Mouse (Mus musculus) granulocyte monocyte progenitor cell, adult 5-6 weeks (primary cell): ENCODE measurements around the gene Nkd1. TPM values are rescaled to one million over a fixed set of nuclear protein-coding genes. Genes with fewer than 3 reads are reported as not detected.

Source experiments
- ATAC-seq: replicated peaks from 2 replicates; pipeline ENCODE4 v1.8.0; 2016; ENCODE audit warnings: mild to moderate bottlenecking, moderate TSS enrichment, inconsistent platforms; ENCODE audit not compliant: poor library complexity, severe bottlenecking
- total RNA-seq, 2 experiments: library from RNA; stranded (forward) in 1 of 2; stranded (reverse) in 1 of 2; fragments of 200-712, 200-1000 nt in 1 of 2; fragments of >200 nt in 1 of 2; fragmentation: Nextera tagmentation in 1 of 2; gene quantifications; 2 replicates each; pipeline ENCODE4 v1.2.3; 2014 to 2017

The Nkd1 gene
- total RNA-seq (2014; fragmentation: Nextera tagmentation): 0.73 TPM in 1 of 2 replicates, not detected in the other
- 0.10 and 0.13 TPM in 2 replicates for total RNA-seq (2017)

DNA sequence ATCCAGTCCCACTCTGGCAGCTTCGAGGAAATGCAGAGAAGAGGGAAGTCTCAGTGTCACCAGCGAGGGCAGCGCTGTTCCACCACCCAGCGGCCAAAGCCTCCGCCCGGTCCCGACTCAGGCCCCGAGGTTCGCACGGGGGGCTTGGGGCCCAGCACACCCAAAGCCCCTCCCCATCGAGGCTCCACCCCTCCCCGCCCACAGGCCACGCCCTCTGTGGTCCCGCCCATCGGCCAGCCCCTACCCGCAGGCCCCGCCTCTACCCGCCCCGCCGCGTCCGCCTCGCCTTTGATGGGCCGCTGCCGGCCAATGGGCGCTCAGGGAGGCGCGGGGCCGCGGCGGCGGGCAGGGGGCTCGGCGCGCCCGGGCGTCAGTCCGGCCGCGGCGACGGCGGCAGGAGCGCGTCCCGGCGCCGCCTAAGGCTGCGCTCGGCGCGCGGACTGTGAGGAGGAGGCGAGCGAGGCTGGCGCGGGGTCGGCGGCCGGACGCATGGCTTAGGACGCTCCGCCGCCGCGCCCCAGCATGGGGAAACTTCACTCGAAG lies at the start of gene Nkd1:
Nkd1 (plus strand) TSS at position 370 of the 543 bp plus-strand sequence.
- peak; percentile 90 for ATAC-seq

DNA sequence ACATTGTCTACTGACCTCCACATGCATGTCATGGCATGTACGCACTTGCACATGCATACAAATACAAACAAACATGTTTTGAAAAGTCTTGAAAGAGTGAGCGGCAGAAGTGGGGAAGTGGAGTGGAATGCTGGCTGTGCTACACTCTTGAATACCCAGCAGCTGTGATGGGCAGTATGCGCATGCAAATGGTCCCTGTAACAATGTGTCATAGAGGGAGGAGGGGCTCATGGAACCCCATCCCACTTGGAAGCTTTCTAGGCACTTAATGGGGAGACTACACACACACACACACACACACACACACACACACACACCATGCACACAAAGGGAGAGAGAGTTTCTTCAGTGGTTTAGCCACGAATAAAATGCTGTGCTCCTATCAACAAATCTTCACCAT lies 39.9 kb upstream of the Nkd1 start:
- no peak for ATAC-seq

DNA sequence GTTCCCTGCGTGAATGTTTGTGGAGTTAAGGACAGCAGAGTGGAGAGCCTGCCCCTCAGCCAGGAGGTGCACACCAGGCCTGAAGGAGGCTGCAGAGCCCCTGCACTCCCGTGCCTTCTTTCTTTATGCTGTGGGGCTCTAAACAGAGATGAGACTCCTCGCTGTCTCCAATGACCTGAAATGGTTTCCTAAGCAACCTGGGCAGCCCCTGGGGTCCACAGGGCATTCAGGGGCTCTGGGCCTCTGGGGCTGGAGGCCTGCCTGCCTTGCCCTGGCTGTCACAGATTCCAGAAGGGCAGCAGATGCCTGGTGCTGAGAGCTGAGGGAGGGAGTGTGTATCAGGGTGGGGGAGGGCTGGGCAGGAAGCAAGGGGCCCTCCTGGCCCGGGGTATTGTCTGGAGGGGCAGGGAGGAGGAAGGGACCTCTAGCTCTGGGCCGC lies 32.7 kb upstream of the Nkd1 start:
- ATAC-seq: no peak

- ATAC-seq: no peak
Measured at GRCm38 (mm10) chr8:88494076-88494475, 27.1 kb upstream of the Nkd1 start.

- no peak for ATAC-seq
Measured at GRCm38 (mm10) chr8:88495071-88495805, 25.9 kb upstream of the Nkd1 start.

- ATAC-seq: no peak
Measured at GRCm38 (mm10) chr8:88502143-88502542, 19.0 kb upstream of the Nkd1 start.

DNA sequence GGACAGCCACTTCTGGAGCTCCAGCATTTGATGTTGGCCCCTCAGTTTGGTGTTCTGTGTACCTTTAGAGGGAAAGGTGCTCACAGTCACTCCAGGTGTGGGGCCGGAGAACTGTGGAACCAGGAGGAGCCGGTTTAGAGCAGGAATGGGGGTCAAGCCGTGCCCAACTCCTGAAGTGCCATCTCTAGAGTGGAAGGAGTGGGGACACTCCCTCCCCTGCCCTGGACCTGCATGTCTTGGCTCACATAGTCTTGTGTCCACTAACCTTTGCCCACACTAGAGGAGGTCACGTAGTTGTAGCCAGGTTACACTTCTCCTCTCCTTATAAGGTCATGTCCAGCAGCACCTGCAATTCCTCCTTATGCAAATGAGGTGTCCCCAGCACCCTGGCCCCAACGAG lies 14.2 kb upstream of the Nkd1 start:
- no peak for ATAC-seq

DNA sequence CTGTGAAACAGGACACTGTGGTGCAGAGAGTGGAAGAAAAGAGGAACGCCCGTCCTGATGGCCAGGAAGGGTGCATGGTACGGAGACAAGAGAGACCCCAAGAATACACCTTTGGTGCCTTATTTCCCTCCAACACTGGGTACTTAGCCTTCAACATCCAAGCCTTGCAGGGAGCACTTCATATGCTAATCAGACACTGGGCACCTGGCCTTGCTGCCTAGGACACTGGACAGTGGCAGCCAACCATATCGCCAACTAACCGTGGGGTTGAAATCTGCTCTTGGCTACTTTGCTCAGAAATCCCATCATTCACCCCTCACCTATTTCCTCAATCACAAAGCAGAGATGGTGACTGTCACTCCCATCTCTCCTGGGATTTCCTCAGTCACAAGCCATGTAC lies 10.1 kb upstream of the Nkd1 start:
- no peak for ATAC-seq

DNA sequence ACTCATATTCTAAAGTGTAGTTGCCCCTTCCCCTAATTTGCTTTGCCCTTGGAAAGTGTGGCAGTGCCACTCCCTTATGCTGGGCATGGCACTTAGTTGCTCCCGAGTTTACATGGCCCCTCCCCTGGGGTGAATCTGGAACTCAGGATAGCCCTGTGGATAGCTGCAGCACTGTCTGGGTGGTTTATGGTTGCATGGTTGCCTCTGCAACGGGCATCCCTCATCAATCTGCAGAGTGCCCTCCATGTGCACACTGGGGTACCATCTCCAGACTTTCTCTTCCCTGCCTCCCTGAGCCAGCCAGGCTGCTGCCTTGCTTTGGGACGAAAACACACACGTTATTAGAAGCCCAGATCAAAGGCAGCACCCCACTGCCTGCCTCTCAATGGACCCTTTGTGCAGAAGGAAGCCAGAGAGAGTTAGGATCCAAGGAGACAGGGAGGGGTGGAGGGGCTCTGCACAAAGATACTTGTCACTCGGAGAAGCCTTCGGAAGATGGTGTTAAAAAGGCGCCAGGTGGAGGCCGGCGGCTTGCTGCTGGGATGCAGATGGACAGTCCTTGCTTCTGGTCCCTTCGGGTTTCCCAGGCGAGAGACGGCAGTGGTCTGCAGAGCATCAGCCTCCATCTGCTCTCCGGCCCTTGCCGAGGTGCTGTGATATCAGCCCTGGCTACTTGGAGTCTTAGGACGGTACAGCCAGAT lies 8.9 kb upstream of the Nkd1 start:
- ATAC-seq: no peak

- no peak for ATAC-seq
Measured at GRCm38 (mm10) chr8:88518047-88518446, 3.1 kb upstream of the Nkd1 start.

DNA sequence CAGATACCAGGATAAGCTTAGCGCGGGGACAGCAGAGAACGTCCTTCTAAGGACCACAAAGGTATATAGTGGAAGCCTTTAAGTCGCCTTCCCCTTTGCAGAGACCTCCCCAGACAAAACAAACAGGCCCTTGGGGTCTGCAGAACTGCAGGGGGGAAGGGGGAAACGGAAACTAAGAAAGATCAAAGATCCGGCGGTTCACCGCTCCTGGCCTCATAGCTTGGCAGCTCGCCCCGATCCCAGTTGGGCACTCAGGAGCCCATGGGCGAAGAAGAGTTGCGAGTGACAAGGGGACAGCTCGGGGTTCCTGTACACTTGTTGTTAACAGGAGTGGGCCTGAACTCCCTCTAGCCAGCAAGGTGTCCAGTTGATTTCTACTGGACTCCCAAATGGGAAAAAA lies 773 bp upstream of the Nkd1 start:
- no peak for ATAC-seq

DNA sequence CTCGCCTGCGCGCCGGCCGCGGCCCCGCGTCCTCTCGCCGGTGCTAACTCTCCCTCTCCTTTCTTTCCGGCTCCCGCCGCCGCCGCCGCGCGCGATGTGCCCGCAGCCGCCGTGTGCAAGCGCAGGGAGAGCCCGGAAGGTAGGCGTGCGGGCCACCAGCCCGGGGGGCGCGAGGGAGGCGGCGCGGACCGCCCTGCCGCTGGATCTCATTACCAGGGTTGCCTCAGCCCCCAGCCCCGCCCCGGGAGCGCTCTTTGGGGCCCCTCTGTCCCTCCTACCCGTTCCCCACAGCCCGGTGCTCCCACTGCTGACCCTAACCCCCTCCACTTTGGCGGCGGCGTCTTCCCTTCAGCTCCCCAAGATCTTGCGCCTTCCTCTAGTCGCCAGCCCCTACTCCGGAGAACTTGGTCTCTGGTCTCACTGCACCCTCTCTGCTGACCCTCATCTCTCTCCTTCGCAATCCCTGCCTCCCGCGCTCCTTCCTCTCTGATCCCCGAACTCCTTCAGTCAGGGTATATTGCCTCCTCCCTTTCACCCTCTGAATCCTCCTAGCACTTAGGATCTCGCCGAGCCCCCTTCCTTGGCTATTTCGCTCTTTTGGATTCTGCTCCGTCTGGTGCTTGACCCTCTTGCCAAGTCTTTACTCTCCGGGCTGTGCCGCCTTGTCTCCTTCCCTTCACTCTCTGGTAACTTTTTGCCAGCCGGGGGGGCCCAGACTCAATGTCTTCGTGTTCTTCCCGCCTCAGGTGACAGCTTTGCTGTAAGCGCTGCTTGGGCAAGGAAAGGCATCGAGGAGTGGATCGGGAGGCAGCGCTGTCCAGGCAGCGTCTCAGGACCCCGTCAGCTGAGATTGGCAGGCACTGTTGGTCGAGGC lies 624 bp downstream of the Nkd1 start:
- ATAC-seq: peak; percentile 11

GRCm38 (mm10) chr8:88522433-88523030 lies 1.4 kb downstream of the Nkd1 start:
- ATAC-seq: no peak

- ATAC-seq: no peak
Measured at GRCm38 (mm10) chr8:88523621-88524020, 2.5 kb downstream of the Nkd1 start.

DNA sequence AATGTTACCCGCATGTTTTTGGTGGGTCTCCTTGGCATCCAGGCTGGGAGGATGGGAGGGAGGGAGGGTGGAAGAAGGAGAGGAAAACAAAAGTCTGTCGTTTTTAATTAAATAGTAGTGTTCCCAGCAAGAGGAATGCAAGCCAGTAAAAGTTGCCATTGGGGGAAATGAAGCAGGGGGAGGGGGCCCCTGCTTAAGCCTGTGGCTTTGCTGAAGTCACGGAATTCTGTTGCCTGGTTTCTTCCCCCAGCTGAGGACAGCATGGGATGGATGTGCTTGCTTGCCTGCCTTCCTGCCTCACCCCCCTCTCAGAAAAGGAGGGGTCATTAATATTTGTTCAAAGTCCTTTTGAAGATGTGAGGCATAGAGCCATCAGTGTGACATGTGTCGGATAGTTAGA lies 3.0 kb downstream of the Nkd1 start:
- ATAC-seq: no peak

GRCm38 (mm10) chr8:88524851-88525250 lies 3.7 kb downstream of the Nkd1 start:
- no peak for ATAC-seq

DNA sequence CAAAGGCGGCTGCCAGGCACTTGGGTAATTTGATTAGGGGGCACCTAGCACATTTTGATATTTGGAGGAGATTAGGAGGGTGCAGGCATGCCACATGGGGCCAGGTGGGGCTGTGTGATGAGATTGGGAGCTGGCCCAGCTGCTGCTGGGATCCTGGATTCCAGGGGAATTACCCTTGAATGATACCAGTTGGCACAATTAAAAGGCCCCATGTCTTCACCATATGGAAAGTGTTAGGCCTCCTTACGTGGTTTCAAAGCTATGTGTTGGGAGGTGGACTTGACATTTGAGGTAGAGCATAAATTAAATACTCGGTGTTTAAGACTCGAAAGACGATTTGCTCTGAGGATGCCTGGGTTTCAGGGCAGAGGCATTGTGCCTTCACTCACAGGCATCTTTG lies 5.1 kb downstream of the Nkd1 start:
- no peak for ATAC-seq

GRCm38 (mm10) chr8:88528186-88528585 lies 7.0 kb downstream of the Nkd1 start:
- no peak for ATAC-seq

DNA sequence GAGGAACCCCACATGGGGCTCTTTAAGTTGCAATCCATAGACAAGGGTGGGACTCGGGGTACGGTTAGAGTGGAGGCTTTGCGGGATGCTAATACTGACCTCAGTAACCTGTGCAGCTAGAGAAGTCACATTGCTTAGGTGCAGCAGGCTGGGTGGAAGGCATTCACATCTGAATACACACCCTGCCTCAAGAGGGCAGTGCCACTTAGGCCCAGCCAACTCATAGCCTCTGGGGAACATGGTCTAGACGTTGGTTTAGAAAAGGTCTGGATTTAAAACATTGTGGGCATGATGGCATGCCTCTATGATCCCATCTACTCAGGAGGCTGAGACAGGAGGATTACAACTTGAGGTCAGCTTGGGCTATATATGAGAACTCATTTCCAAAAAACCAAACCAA lies 8.6 kb downstream of the Nkd1 start:
- ATAC-seq: no peak

GRCm38 (mm10) chr8:88537081-88537480 lies 15.9 kb downstream of the Nkd1 start:
- ATAC-seq: no peak
